Mouse (Mus musculus): Measurements from ENCODE around the gene Casp14.

GRCm38 (mm10) chr10:78686995-78687577, 31.0 kb downstream of the Casp14 start:
- TF ChIP-seq CTCF (conservative IDR thresholded peaks at IDR 0.05; ENCODE audit: low read length): no peak
- TF ChIP-seq POU5F1 (IDR thresholded peaks at IDR 0.05; ENCODE audit: borderline replicate concordance, low read length): no peak

Measured in E14TG2a.4 (cell line).